Mouse (Mus musculus): ENCODE data around the gene Wars2. TPM values are rescaled to one million over a fixed set of nuclear protein-coding genes. Genes with fewer than 3 reads are reported as not detected.
A peak's percentile ranks its signal among the peaks of the same experiment; 100 is the strongest.

The Wars2 gene
- polyA plus RNA-seq, 1 experiment from 2014 or later = 8.8 TPM

DNA sequence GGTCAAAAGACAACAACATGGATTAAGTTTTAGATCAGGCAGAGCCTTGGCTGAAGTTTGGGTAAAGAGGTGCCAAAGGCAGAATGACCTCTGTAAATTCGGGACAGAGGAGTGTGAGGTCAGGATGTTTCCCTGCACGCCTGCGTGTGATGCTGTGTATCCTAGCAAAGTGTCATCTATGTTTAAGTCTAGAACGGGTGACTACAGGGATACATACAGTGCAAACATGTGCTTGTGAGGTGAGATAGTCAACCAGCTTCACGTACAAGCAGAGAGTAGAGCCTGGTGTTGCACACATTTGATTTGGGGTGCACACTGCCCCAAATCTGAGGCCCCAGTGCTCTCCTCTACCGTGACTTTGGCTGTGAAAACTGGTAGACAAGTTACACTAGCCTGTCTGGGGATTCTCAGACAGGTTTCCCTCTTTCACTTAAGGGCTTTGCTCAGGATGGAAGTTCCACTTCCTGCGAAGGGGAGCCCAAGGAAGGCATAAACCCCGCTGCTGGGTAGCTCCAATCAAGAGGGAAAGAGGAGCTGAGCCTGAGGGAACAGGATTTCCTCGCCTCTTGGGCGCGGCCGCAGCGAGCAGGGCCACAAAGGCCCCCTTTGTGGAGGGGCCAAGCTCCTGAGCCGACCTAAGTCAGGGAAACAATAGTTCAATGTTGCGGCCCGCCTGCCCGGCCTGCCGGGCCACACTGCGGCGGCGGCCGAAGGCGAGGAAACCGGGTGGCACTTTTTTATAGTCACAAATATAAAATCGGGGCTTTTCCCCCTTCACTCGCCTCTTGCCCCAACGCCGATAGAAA is 107.3 kb downstream of the Wars2 start:
- no peak for ATAC-seq (ENCODE audit: insufficient read depth)
- no peaks in the 10 kb centered on the region for H3K9me3 ChIP-seq (ENCODE audit: low read depth, low read length)
- no peak overlapping the region for H3K9ac ChIP-seq
- WGBS = 3% methylated on average over 28 of the region's 28 CpGs
- TF ChIP-seq CTCF (IDR thresholded peaks at IDR 0.05; ENCODE audit: low read depth) = no peak
- H3K36me3 ChIP-seq (ENCODE audit: insufficient read depth) = no peaks in the 10 kb centered on the region
- no peaks in the 10 kb centered on the region for H3K4me1 ChIP-seq (ENCODE audit: insufficient read depth)
- no peak overlapping the region for H3K4me3 ChIP-seq (ENCODE audit: low read depth, low read length)
- DNase-seq = peak; percentile 16
- H3K27ac ChIP-seq (ENCODE audit: low read depth) = no peak overlapping the region
- H3K27me3 ChIP-seq (ENCODE audit: insufficient read depth, low read length) = peaks cover 97% of the 10 kb centered on the region
- H3K4me2 ChIP-seq = no peak overlapping the region

GRCm38 (mm10) chr3:99248831-99249550 is 108.1 kb downstream of the Wars2 start:
- no peak for TF ChIP-seq CTCF (IDR thresholded peaks at IDR 0.05; ENCODE audit: low read depth)
- peaks cover 98% of the 10 kb centered on the region for H3K27me3 ChIP-seq (ENCODE audit: insufficient read depth, low read length)
- no peak overlapping the region for H3K27ac ChIP-seq (ENCODE audit: low read depth)
- H3K36me3 ChIP-seq (ENCODE audit: insufficient read depth) = no peaks in the 10 kb centered on the region
- H3K4me2 ChIP-seq = no peak overlapping the region
- DNase-seq (peak; percentile 11), ATAC-seq (ENCODE audit: insufficient read depth) (no peak)
- H3K4me1 ChIP-seq (ENCODE audit: insufficient read depth) = no peaks in the 10 kb centered on the region
- no peak overlapping the region for H3K4me3 ChIP-seq (ENCODE audit: low read depth, low read length)
- WGBS = 2% methylated on average over 25 of the region's 25 CpGs
- no peak overlapping the region for H3K9ac ChIP-seq
- H3K9me3 ChIP-seq (ENCODE audit: low read depth, low read length) = no peaks in the 10 kb centered on the region

- ATAC-seq (ENCODE audit: insufficient read depth) = no peak
- no peak for DNase-seq
- WGBS = 5% methylated on average over 11 of the region's 11 CpGs
- Histone ChIP-seq H3K36me3 (ENCODE audit: insufficient read depth) (no peaks in the 10 kb centered on the region), H3K27me3 (ENCODE audit: insufficient read depth, low read length) (peaks cover 100% of the 10 kb centered on the region), H3K4me1 (ENCODE audit: insufficient read depth) (no peaks in the 10 kb centered on the region), H3K4me3 (ENCODE audit: low read depth, low read length) (no peak overlapping the region), H3K4me2 (no peak overlapping the region), H3K9ac (no peak overlapping the region), H3K27ac (ENCODE audit: low read depth) (no peak overlapping the region), H3K9me3 (ENCODE audit: low read depth, low read length) (no peaks in the 10 kb centered on the region)
- TF ChIP-seq CTCF (IDR thresholded peaks at IDR 0.05; ENCODE audit: low read depth) = no peak
Observed at GRCm38 (mm10) chr3:99249551-99249870, 108.6 kb downstream of the Wars2 start.

- Histone ChIP-seq H3K4me2 (no peak overlapping the region), H3K4me1 (ENCODE audit: insufficient read depth) (no peaks in the 10 kb centered on the region), H3K27ac (ENCODE audit: low read depth) (no peak overlapping the region), H3K27me3 (ENCODE audit: insufficient read depth, low read length) (peaks cover 100% of the 10 kb centered on the region), H3K9ac (no peak overlapping the region), H3K4me3 (ENCODE audit: low read depth, low read length) (no peak overlapping the region), H3K36me3 (ENCODE audit: insufficient read depth) (no peaks in the 10 kb centered on the region), H3K9me3 (ENCODE audit: low read depth, low read length) (no peaks in the 10 kb centered on the region)
- no peak; the same call in 1 of the 2 replicates for TF ChIP-seq CTCF (IDR thresholded peaks at IDR 0.05; ENCODE audit: low read depth)
- WGBS = 0% methylated on average over 6 of the region's 6 CpGs
- ATAC-seq (ENCODE audit: insufficient read depth) = no peak
- DNase-seq = peak; percentile 18
Observed at GRCm38 (mm10) chr3:99249906-99250305, 109.0 kb downstream of the Wars2 start.

DNA sequence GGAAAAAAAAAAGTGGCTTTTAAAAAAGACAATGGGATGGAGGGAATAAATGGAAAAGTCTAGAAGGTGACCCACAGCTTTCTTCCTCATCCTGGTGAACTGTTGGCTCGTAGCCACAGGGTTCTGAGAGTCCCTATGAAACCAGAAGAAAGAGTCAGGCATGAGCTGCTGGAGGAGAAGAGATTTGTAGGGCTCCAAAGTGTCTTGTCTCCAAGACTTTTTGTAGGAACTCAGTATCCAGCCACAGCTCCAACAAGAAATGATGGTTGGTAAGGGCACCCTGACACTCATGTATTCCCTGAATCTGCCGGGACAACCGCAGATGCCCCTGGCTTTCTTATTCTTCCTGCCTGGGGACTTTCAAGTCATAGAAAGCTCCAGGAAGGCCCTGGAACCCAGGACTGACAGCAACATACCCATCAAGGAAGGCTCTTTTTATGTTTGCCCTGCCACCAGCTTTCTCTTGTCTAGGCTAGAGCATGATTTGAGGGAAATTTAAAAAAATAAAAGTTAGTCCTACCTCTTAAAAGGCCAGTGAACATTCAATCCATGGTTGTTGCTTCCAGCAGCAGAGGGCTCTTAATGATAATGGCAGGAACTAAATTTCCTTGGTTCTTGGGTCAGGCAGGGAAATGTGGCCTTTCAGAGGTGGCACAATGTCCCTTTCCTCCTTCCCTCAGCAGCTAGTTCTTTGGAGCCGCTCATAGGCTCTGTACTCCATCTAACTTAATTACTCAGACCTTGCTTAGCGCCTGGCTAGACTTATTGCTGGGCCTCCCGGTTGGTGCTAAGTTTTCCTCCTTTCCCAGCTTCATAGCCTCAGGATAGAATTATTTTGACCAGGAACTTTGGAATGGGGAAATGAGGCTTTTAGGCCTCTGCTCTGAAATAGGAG is 110.7 kb downstream of the Wars2 start:
- no peak for TF ChIP-seq CTCF (IDR thresholded peaks at IDR 0.05; ENCODE audit: low read depth)
- Histone ChIP-seq H3K4me3 (ENCODE audit: low read depth, low read length) (no peak overlapping the region), H3K4me2 (no peak overlapping the region)

DNA sequence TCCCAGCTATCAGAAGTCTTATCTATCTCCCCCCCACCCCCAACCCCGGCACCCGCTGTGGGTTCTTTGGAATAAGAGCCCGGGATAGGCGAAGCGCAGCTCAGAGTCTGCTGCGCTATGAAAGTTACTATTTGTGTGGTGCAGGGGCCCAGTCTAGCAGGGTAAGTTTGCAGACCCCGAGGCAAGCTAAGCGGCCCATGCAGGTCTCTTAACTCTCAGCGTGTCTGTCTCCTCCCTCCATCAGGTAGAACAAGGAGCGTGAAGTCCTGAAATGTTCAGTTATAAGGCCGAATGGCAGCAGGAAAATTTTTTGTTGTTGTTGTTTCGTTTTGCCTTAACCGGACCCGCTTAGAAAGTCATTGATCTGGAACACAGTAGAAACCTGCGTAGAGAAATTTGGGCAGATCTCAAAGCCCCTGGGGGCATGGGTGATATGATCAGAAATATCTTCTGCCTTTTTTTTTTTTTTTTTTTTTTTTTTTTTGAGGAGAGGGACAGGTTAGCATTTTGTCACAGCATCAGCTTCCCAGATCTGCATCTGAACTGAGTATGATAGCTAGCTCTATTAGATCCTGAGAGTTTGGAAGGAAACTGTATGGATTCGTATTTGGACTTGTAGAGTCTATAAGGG is 111.7 kb downstream of the Wars2 start:
- Histone ChIP-seq H3K4me1 (ENCODE audit: insufficient read depth) (no peaks in the 10 kb centered on the region), H3K9me3 (ENCODE audit: low read depth, low read length) (no peaks in the 10 kb centered on the region), H3K36me3 (ENCODE audit: insufficient read depth) (no peaks in the 10 kb centered on the region), H3K4me2 (no peak overlapping the region), H3K4me3 (ENCODE audit: low read depth, low read length) (no peak overlapping the region), H3K27me3 (ENCODE audit: insufficient read depth, low read length) (peaks cover 100% of the 10 kb centered on the region), H3K27ac (ENCODE audit: low read depth) (no peak overlapping the region), H3K9ac (no peak overlapping the region)
- DNase-seq = peak; percentile 21
- ATAC-seq (ENCODE audit: insufficient read depth) = no peak
- no peak for TF ChIP-seq CTCF (IDR thresholded peaks at IDR 0.05; ENCODE audit: low read depth)
- 1% methylated on average over 16 of the region's 16 CpGs for WGBS

More for the DNA sequence above, 110.7 kb downstream of the Wars2 start:
- Histone ChIP-seq H3K4me1 (ENCODE audit: insufficient read depth) (no peaks in the 10 kb centered on the region), H3K27me3 (ENCODE audit: insufficient read depth, low read length) (peaks cover 100% of the 10 kb centered on the region), H3K9ac (no peak overlapping the region), H3K36me3 (ENCODE audit: insufficient read depth) (no peaks in the 10 kb centered on the region), H3K27ac (ENCODE audit: low read depth) (no peak overlapping the region), H3K9me3 (ENCODE audit: low read depth, low read length) (no peaks in the 10 kb centered on the region)
- WGBS = 13% methylated on average over 6 of the region's 6 CpGs
- DNase-seq = no peak
- no peak for ATAC-seq (ENCODE audit: insufficient read depth)
